Mouse (Mus musculus) natural killer cell, adult 2 months (primary cell): ENCODE data around the gene Trip4.

Experiments used
- DNase-seq, 2 experiments: peaks; one replicate each; pipeline ENCODE4 v3.0.0; 2022; ENCODE audit warnings: low spot score in 2 of 2

Trip4 gene

GRCm38 (mm10) chr9:65908394-65909300 lies at the start of gene Trip4, which contains the start of gene Csnk1g1:
Trip4 (minus strand) TSS chr9:65908794.
Csnk1g1 (plus strand) TSS chr9:65908924.
- DNase-seq = peak; percentile 88 to 90

- no peak for DNase-seq
These were observed 42.5 kb upstream of the Trip4 start for GRCm38 (mm10) chr9:65951082-65951587.

- no peak for DNase-seq
These were observed 29.0 kb upstream of the Trip4 start for GRCm38 (mm10) chr9:65937566-65937965.

- no peak for DNase-seq
These were observed 21.2 kb upstream of the Trip4 start for GRCm38 (mm10) chr9:65929826-65930225.

- no peak for DNase-seq
These were observed 19.9 kb upstream of the Trip4 start for GRCm38 (mm10) chr9:65928456-65928855.

GRCm38 (mm10) chr9:65917015-65917414 lies 8.4 kb upstream of the Trip4 start:
- no peak for DNase-seq

GRCm38 (mm10) chr9:65913976-65914375 lies 5.4 kb upstream of the Trip4 start:
- no peak for DNase-seq

- no peak for DNase-seq
These were observed 1.2 kb upstream of the Trip4 start for GRCm38 (mm10) chr9:65909837-65910236.

GRCm38 (mm10) chr9:65909301-65909801 lies 757 bp upstream of the Trip4 start:
- DNase-seq = peak; percentile 27 to 37

GRCm38 (mm10) chr9:65903419-65903818 lies 5.2 kb downstream of the Trip4 start:
- DNase-seq = no peak

- DNase-seq = no peak
These were observed 5.7 kb downstream of the Trip4 start for GRCm38 (mm10) chr9:65902879-65903278.

GRCm38 (mm10) chr9:65896977-65897376 lies 11.6 kb downstream of the Trip4 start:
- DNase-seq = no peak

- no peak for DNase-seq
These were observed 17.5 kb downstream of the Trip4 start for GRCm38 (mm10) chr9:65891126-65891525.

- peak; percentile 63 to 73 for DNase-seq
These were observed 18.4 kb downstream of the Trip4 start, which contains the start of gene Pclaf for GRCm38 (mm10) chr9:65890143-65890628. Pclaf (plus strand) TSS chr9:65890237.

GRCm38 (mm10) chr9:65884564-65885315 lies 23.9 kb downstream of the Trip4 start:
- DNase-seq = peak; percentile 81 to 86

GRCm38 (mm10) chr9:65859656-65860055 lies 48.9 kb downstream of the Trip4 start:
- no peak for DNase-seq

GRCm38 (mm10) chr9:65850203-65850602 lies 58.4 kb downstream of the Trip4 start:
- DNase-seq = no peak

- no peak for DNase-seq
These were observed 60.4 kb downstream of the Trip4 start for GRCm38 (mm10) chr9:65848154-65848553.

- no peak for DNase-seq
These were observed 64.0 kb downstream of the Trip4 start for GRCm38 (mm10) chr9:65844421-65845165.

GRCm38 (mm10) chr9:65839841-65840240 lies 68.8 kb downstream of the Trip4 start:
- DNase-seq = no peak

GRCm38 (mm10) chr9:65836916-65837315 lies 71.7 kb downstream of the Trip4 start:
- DNase-seq = no peak
